Mouse (Mus musculus) bone marrow macrophage, adult 2 months (primary cell): Measurements from ENCODE around the gene Hc.

ENCODE experiments used
- CTCF ChIP-seq: IDR thresholded peaks from 2 replicates; pipeline ENCODE4 v1.5.1; 2012; ENCODE audit warnings: low read depth, mild to moderate bottlenecking, low read length, moderate library complexity
- POLR2A ChIP-seq: IDR thresholded peaks from 2 replicates; pipeline ENCODE4 v1.6.1; 2012; ENCODE audit warnings: mild to moderate bottlenecking, low read depth, low read length, borderline replicate concordance

GRCm38 (mm10) chr2:35070275-35070674 is 9.0 kb upstream of the Hc start:
- TF ChIP-seq POLR2A, result no peak
- no peak for TF ChIP-seq CTCF
